Mouse (Mus musculus) heart, postnatal 10 days (tissue): ENCODE measurements around the gene Cdt1. TPM values are rescaled to one million over a fixed set of nuclear protein-coding genes. Genes with fewer than 3 reads are reported as not detected.

Experiments used
- DNase-seq, 2 experiments: peaks; one replicate each; pipeline ENCODE4 v3.0.0; 2021
- intact Hi-C: fragments of 180-260 bp; cut with DNase I; formaldehyde crosslinking; loops from one replicate; pipeline ENCODE4 v1.15.1; 2025
- microRNA-seq, 2 experiments: library from miRNA; unstranded; fragments of <30 nt; microRNA quantifications; one replicate each; pipeline ENCODE4 v1.2.0; 2022
- total RNA-seq, 2 experiments: library from RNA; stranded (reverse); gene quantifications; 2 replicates each; pipeline ENCODE4 v1.2.3; 2021

Cdt1 gene
- total RNA-seq, 2 experiments from 2014 or later, result 9.7 to 14.0 TPM

GRCm38 (mm10) chr8:122610209-122610608 lies 42.4 kb downstream of the Cdt1 start:
- intact Hi-C loops, result loop anchor here (2.0 to 10.0 kb wide), 3 partner anchors 43 to 585 kb away; no protein-coding TSS in a partner anchor
- no peak for DNase-seq

- intact Hi-C loops, result loop anchor here (2.0 to 10.0 kb wide), 3 partner anchors 44 to 584 kb away; no protein-coding TSS in a partner anchor
- no peak for DNase-seq
Observed at GRCm38 (mm10) chr8:122610612-122611277, 42.9 kb downstream of the Cdt1 start.

- intact Hi-C loops, result loop anchor here (2.0 to 10.0 kb wide), 3 partner anchors 45 to 583 kb away; no protein-coding TSS in a partner anchor
- DNase-seq, result peak; percentile 96
Observed at GRCm38 (mm10) chr8:122611295-122612133, 43.7 kb downstream of the Cdt1 start, which contains the start of the genes Galns and Trappc2l. Gene Galns (minus strand): TSS chr8:122611463. Gene Trappc2l (plus strand): TSS chr8:122611640.

GRCm38 (mm10) chr8:122616181-122616905 lies 48.5 kb downstream of the Cdt1 start:
- intact Hi-C loops, result loop anchor here (5.0 to 10.0 kb wide), 2 partner anchors 196 to 578 kb away; no protein-coding TSS in a partner anchor

GRCm38 (mm10) chr8:122617947-122618546 lies 50.2 kb downstream of the Cdt1 start:
- DNase-seq, result peak; percentile 85 to 94
- intact Hi-C loops, result loop anchor here (1.0 to 10.0 kb wide), 4 partner anchors 61 to 577 kb away; no protein-coding TSS in a partner anchor

More at GRCm38 (mm10) chr8:122616181-122616905, 48.5 kb downstream of the Cdt1 start:
- peak in 1 of 2 experiments; percentile 48 for DNase-seq

GRCm38 (mm10) chr8:122618660-122619378 lies 51.0 kb downstream of the Cdt1 start:
- no peak for DNase-seq
- intact Hi-C loops, result loop anchor here (1.0 to 10.0 kb wide), 4 partner anchors 60 to 576 kb away; no protein-coding TSS in a partner anchor

- DNase-seq, result no peak
- intact Hi-C loops, result no loop called here
Observed at GRCm38 (mm10) chr8:122620446-122620845, 52.6 kb downstream of the Cdt1 start.

GRCm38 (mm10) chr8:122622727-122623126 lies 54.9 kb downstream of the Cdt1 start, which contains the start of gene Pabpn1l:
Gene Pabpn1l (minus strand): TSS chr8:122622739.
- no peak for DNase-seq
- intact Hi-C loops, result no loop called here

Small RNAs within 50 kb of the gene (microRNA-seq; reads per million reads assigned to microRNA genes)
- 0 reads per million in 2 experiments for gene Mir6396

Other genes with a start within 250 kb of the Cdt1 start
- not detected for gene Trhr2, start 207.3 kb upstream of the Cdt1 start, total RNA-seq
- gene Zc3h18, start 191.4 kb upstream of the Cdt1 start, total RNA-seq, result 10 to 100 TPM; 25.5 to 27.5 TPM
- not detected for gene Il17c, start 146.0 kb upstream of the Cdt1 start, total RNA-seq
- 10 to 100 TPM; 61.8 to 63.9 TPM for gene Cyba, start 135.1 kb upstream of the Cdt1 start, total RNA-seq
- 1 to 10 TPM; 5.4 to 5.7 TPM for gene Mvd, start 124.6 kb upstream of the Cdt1 start, total RNA-seq
- gene Snai3, start 107.3 kb upstream of the Cdt1 start, total RNA-seq, result under 1 TPM; 0.52 to 0.53 TPM
- 10 to 100 TPM; 28.2 to 32.0 TPM for gene Rnf166, start 92.0 kb upstream of the Cdt1 start, total RNA-seq
- gene Ctu2, start 91.9 kb upstream of the Cdt1 start, total RNA-seq, result 10 to 100 TPM in 1 of 2 experiments, 1 to 10 TPM in 1; 9.6 to 14.1 TPM
- gene Piezo1, start 16.7 kb upstream of the Cdt1 start, total RNA-seq, result 10 to 100 TPM; 40.3 to 43.3 TPM
- gene Aprt, start 8.9 kb downstream of the Cdt1 start, total RNA-seq, result 10 to 100 TPM; 37.9 to 41.8 TPM
- gene Galns, start 43.4 kb downstream of the Cdt1 start, total RNA-seq, result 1 to 10 TPM; 6.6 to 7.1 TPM
- 10 to 100 TPM; 54.7 to 57.4 TPM for gene Trappc2l, start 43.6 kb downstream of the Cdt1 start, total RNA-seq
- gene Pabpn1l, start 54.7 kb downstream of the Cdt1 start, total RNA-seq, result not detected
- 10 to 100 TPM; 22.2 to 24.5 TPM for gene Cbfa2t3, start 131.1 kb downstream of the Cdt1 start, total RNA-seq
- gene Acsf3, start 207.5 kb downstream of the Cdt1 start, total RNA-seq, result 10 to 100 TPM; 27.1 to 28.6 TPM